Mouse (Mus musculus) liver, embryonic 14.5 days (tissue): ENCODE measurements around the gene Lmtk2. TPM values are rescaled to one million over a fixed set of nuclear protein-coding genes. Genes with fewer than 3 reads are reported as not detected.
A peak's percentile ranks its signal among the peaks of the same experiment; 100 is the strongest.

Experiments used
- ATAC-seq: fragments of 200-750 bp; cut with Nextera tagmentation; 2 replicates; pipeline ENCODE4 v1.8.0; 2017; ENCODE audit warnings: moderate number of reproducible peaks, mild to moderate bottlenecking, moderate library complexity; ENCODE audit not compliant: insufficient read depth
- DNase-seq, 3 experiments: peaks; one replicate each; pipeline ENCODE4 v3.0.0-alpha.2; 2012 to 2013; ENCODE audit warnings: low read depth in 3 of 3, low spot score in 3 of 3
- H3K27ac ChIP-seq: fragments of 300-500 bp; sonication (generic); 2 replicates; pipeline ENCODE4 v1.5.1; 2014; ENCODE audit warnings: moderate library complexity, mild to moderate bottlenecking, control low read depth, inconsistent platforms
- H3K27me3 ChIP-seq: fragments of 300-500 bp; sonication (generic); 2 replicates; pipeline ENCODE4 v1.6.1; 2014; ENCODE audit warnings: mild to moderate bottlenecking, low read length, moderate library complexity; ENCODE audit not compliant: control insufficient read depth, insufficient read depth
- H3K36me3 ChIP-seq: fragments of 300-500 bp; sonication (generic); replicated peaks from 2 replicates; pipeline ENCODE4 v1.6.1; 2014; ENCODE audit warnings: low read depth; ENCODE audit not compliant: control insufficient read depth, insufficient read depth
- H3K4me1 ChIP-seq, 2 experiments: fragments of 200-500 bp in 1 of 2; fragments of 300-500 bp in 1 of 2; sonication (generic) in 1 of 2; replicated peaks; 2 replicates each; pipeline ENCODE4 v1.6.1; 2012 to 2014; ENCODE audit warnings: antibody characterized with exemption in 1 of 2, inconsistent platforms in 1 of 2, low read length in 1 of 2; ENCODE audit not compliant: control insufficient read depth in 2 of 2, insufficient read depth in 2 of 2
- H3K4me2 ChIP-seq: fragments of 300-500 bp; sonication (generic); 2 replicates; pipeline ENCODE4 v1.6.1; 2014; ENCODE audit warnings: low read depth, mild to moderate bottlenecking, control low read depth, moderate library complexity
- H3K4me3 ChIP-seq, 2 experiments: fragments of 200-500 bp in 1 of 2; fragments of 300-500 bp in 1 of 2; sonication (generic) in 1 of 2; 2 replicates each; pipeline ENCODE4 v1.5.1; 2012 to 2014; ENCODE audit warnings: low read depth in 2 of 2, low read length in 2 of 2, mild to moderate bottlenecking in 2 of 2, control low read depth in 1 of 2, inconsistent platforms in 1 of 2, moderate library complexity in 1 of 2; ENCODE audit not compliant: insufficient read depth in 1 of 2
- H3K9ac ChIP-seq: fragments of 300-500 bp; sonication (generic); replicated peaks from 2 replicates; pipeline ENCODE4 v1.6.1; 2014; ENCODE audit warnings: mild to moderate bottlenecking, control low read depth, moderate library complexity
- H3K9me3 ChIP-seq: fragments of 300-500 bp; sonication (generic); 2 replicates; pipeline ENCODE4 v1.6.1; 2016; ENCODE audit warnings: low read length, mixed read lengths; ENCODE audit not compliant: control insufficient read depth
- CTCF ChIP-seq: IDR thresholded peaks from 2 replicates; pipeline ENCODE4 v1.5.1; 2016; ENCODE audit warnings: antibody characterized with exemption, low read depth, control low read depth
- EP300 ChIP-seq: IDR thresholded peaks from 2 replicates; pipeline ENCODE4 v1.6.1; 2016; ENCODE audit warnings: antibody characterized with exemption, low read depth
- WGBS: fragments of 180-500 bp; shearing (Covaris S2); extraction: QIAGEN DNeasy Blood & Tissue Kit; methylation state at CpG from one replicate; pipeline ENCODE4 v1.1.7; 2014; ENCODE audit not compliant: insufficient replicate concordance; 5-methylcytosine and 5-hydroxymethylcytosine counted together
- polyA plus RNA-seq, 2 experiments: library from polyadenylated mRNA; depleted of rRNA in 1 of 2; stranded (reverse) in 1 of 2; unstranded in 1 of 2; fragments of >200 nt; fragmentation: Nextera tagmentation in 1 of 2; extraction: Ambion mirVana in 1 of 2; gene quantifications; 2 replicates each; pipeline versions ENCODE4 v1.2.1 to v1.2.3; 2012 to 2014

The Lmtk2 gene
- polyA plus RNA-seq, 2 experiments: 1.5 to 2.9 TPM

DNA sequence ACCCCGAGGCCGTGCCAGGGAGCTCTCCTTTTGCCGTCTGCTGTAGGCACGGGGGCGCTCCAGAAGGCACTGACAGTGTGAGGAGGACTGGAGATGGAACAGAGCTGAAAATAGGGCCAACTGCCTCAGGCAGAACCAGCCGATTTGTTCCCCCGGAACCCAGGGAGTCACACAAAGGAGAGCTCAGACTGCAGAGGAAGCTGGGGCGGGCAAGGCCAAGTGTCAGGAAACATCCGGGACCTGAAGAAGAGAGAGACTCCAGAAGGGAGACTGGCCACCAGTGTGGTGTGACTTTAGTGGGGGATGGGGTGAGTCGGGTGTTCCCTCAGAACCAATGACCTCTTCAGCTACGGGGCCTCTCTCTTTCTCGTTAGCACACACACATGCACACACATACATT is 119.1 kb downstream of the Lmtk2 start:
- no peak overlapping the region for H3K4me3 ChIP-seq
- 45% methylated on average over 12 of the region's 12 CpGs for WGBS
- no peak overlapping the region for H3K27ac ChIP-seq
- H3K4me1 ChIP-seq: peaks cover 0 to 9% of the 10 kb centered on the region in 2 experiments; a peak in 2 of 4 replicates
- H3K9me3 ChIP-seq: no peaks in the 10 kb centered on the region
- no peak overlapping the region for H3K4me2 ChIP-seq
- no peak for DNase-seq
- H3K27me3 ChIP-seq: no peaks in the 10 kb centered on the region
- H3K9ac ChIP-seq: no peak overlapping the region
- H3K36me3 ChIP-seq: no peaks in the 10 kb centered on the region
- ATAC-seq: no peak
- no peak for TF ChIP-seq CTCF
- TF ChIP-seq EP300: no peak

DNA sequence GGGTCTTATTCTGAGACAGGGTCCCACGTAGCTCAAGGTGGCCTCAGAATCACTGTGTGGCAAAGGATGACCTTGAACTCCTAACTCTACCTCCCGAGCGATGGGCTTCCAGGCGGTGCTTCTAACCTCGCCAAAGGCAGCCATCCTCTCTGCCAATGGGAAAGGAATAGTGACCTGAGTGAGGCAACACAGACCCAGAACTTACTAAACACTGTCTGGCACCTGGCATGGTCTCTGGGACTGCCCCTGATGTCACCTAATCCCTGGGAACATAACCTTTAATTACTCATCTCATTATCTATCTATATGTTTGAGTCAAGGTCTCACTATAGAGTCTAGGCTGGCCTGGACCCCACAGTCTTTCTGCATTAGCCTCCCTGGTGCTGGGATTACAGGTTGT is 119.7 kb downstream of the Lmtk2 start:
- no peaks in the 10 kb centered on the region for H3K36me3 ChIP-seq
- peaks cover 0 to 9% of the 10 kb centered on the region in 2 experiments; a peak in 2 of 4 replicates for H3K4me1 ChIP-seq
- no peaks in the 10 kb centered on the region for H3K9me3 ChIP-seq
- H3K4me2 ChIP-seq: no peak overlapping the region
- no peak overlapping the region for H3K9ac ChIP-seq
- no peak overlapping the region for H3K27ac ChIP-seq
- WGBS: 63% methylated on average over 5 of the region's 5 CpGs
- TF ChIP-seq CTCF: no peak
- TF ChIP-seq EP300: no peak
- DNase-seq: no peak
- no peak for ATAC-seq
- no peak overlapping the region for H3K4me3 ChIP-seq
- no peaks in the 10 kb centered on the region for H3K27me3 ChIP-seq

DNA sequence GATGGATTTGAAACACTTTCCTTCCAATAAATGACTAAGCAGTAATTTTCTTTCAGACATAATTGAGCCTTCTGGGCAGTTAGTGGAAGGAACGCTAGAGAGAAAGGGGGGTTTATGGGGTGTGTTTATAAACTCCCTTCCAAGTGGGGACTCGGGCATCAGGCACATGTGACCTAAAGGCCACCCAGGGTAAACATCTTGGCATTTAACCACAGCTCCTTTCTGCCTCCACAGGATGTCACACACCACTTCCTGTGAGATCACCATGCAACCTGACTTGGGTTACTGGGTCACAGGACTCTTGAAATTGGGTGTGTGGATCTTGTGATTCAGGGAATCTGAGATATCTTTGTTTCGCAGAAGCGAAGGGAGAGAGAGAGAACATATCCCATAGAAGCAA is 121.1 kb downstream of the Lmtk2 start:
- ATAC-seq: no peak
- no peaks in the 10 kb centered on the region for H3K9me3 ChIP-seq
- no peak overlapping the region for H3K4me2 ChIP-seq
- no peaks in the 10 kb centered on the region for H3K27me3 ChIP-seq
- no peak for TF ChIP-seq CTCF
- no peak for TF ChIP-seq EP300
- no peak overlapping the region for H3K27ac ChIP-seq
- 32% methylated on average over 4 of the region's 4 CpGs for WGBS
- peaks cover 0 to 9% of the 10 kb centered on the region in 2 experiments; a peak in 2 of 4 replicates for H3K4me1 ChIP-seq
- no peaks in the 10 kb centered on the region for H3K36me3 ChIP-seq
- DNase-seq: no peak
- H3K4me3 ChIP-seq: no peak overlapping the region
- H3K9ac ChIP-seq: no peak overlapping the region

DNA sequence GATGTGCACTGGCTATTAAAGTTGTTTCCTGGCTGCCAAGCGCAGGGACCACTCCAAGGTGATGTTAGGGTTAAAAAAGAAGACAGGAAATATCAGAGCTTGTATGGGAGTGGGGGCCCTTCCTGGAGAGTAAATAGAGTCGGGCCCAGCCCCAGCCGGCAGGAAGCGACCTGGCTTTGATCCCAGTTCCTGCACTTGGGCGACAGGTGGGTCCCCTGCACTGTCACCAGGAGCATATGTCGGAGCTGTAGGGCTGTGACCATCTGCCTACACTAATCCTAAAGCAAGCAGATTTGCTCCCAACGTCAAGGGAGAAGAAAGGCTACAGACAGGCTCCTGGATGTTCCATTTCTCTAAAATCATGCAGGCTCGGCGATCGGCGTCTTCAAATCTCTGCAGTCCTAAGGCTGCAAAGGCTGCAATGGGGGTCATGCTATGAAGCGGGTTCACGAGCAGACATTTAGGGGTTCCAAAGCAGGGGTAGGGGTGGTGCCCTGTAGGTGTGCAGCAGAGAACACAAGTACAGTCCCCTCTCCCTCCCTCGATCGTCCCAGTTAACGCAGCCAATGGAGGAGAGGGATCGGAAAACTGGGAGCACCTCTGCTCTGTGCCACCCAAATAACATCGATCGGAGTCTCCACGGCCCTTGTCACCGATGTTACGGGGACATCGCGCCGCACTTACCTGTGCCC is 122.7 kb downstream of the Lmtk2 start:
- Histone ChIP-seq H3K4me1 (peaks cover 0 to 9% of the 10 kb centered on the region in 2 experiments; a peak in 2 of 4 replicates), H3K27ac (no peak overlapping the region), H3K36me3 (no peaks in the 10 kb centered on the region), H3K4me2 (peak overlapping the region; percentile 78), H3K27me3 (no peaks in the 10 kb centered on the region), H3K9ac (peak overlapping the region; percentile 47), H3K4me3 (peak overlapping the region; percentile 60 to 72), H3K9me3 (no peaks in the 10 kb centered on the region)
- ATAC-seq (no peak), DNase-seq (no peak)
- WGBS: 2% methylated on average over 25 of the region's 25 CpGs
- TF ChIP-seq CTCF: no peak
- no peak for TF ChIP-seq EP300

DNA sequence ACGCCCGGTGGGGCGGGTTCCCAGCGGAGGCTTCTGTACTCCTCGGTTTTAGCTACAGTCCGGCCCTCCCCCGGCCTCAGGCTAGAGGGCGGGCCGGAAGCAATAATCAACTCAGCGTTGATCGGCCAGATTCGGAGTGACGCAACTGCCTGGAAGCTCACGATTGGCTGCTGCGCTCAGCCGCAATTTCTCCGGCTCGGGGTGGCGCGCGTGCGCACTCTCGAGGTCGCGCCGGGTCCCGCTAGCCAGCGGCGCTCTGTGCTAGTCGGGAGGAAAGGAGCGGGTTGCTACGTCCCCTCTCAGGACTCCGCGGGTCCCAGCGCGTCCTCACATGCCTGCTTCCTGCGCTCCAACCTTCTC is 123.2 kb downstream of the Lmtk2 start, which contains the start of gene Tecpr1:
Gene Tecpr1, minus strand, starts transcription at position 113 of the 360 bp plus-strand sequence.
- under 1% methylated on average over 37 of the region's 37 CpGs for WGBS
- Histone ChIP-seq H3K9me3 (no peaks in the 10 kb centered on the region), H3K27me3 (no peaks in the 10 kb centered on the region), H3K4me2 (peak within 1 kb of the TSS; percentile 78), H3K4me3 (peak within 1 kb of the TSS; percentile 60 to 72), H3K4me1 (peaks cover 0 to 9% of the 10 kb centered on the region in 2 experiments; a peak in 2 of 4 replicates), H3K27ac (no peak within 1 kb of the TSS), H3K9ac (peak within 1 kb of the TSS; percentile 64), H3K36me3 (no peaks in the 10 kb centered on the region)
- TF ChIP-seq EP300 (no peak), CTCF (peak; percentile 38; the same call in 1 of the 2 replicates)
- peak; percentile 84 to 88 (median 85) for DNase-seq
- ATAC-seq: peak; percentile 97
